Mouse (Mus musculus) cerebellum, adult 2 months (tissue): ENCODE results near the gene Habp4.

ENCODE experiments used
- CTCF ChIP-seq: fragments of 200-500 bp; IDR thresholded peaks from 2 replicates; pipeline ENCODE4 v1.5.1; 2011; ENCODE audit warnings: low read depth, mild to moderate bottlenecking, control low read depth, low read length, moderate library complexity, borderline replicate concordance; ENCODE audit not compliant: insufficient read depth
- POLR2A ChIP-seq: fragments of 200-500 bp; IDR thresholded peaks from 2 replicates; pipeline ENCODE4 v1.6.1; 2011; ENCODE audit warnings: low read length, control low read depth, borderline replicate concordance; ENCODE audit not compliant: insufficient read depth

- TF ChIP-seq CTCF (no peak), POLR2A (no peak)
These were observed 25.4 kb downstream of the Habp4 start for GRCm38 (mm10) chr13:64187065-64187464.
